Comparison of ENCODE assay signal across 8 mouse cellular contexts in genomic region chr12:12941661-12942363, GRCm38 (mm10). TPM values are rescaled to one million over a fixed set of nuclear protein-coding genes. Genes with fewer than 3 reads are reported as not detected.
A peak's percentile ranks its signal among the peaks of the same experiment; 100 is the strongest.
DNase-seq lines count a peak whose midpoint lies in the region; ATAC-seq and TF ChIP-seq lines count a peak whose summit lies in the region.

TSS of gene Mycn (minus strand) at chr12:12941914.

- H3K4me2 ChIP-seq in heart, embryonic 14.5 days (ENCODE audit: low read length): peak within 1 kb of the TSS; percentile 94
- H3K4me2 ChIP-seq in liver, embryonic 14.5 days (ENCODE audit: low read depth): peak within 1 kb of the TSS; percentile 76
- H3K4me2 ChIP-seq in neural tube, embryonic 14.5 days (ENCODE audit: low read depth, low read length): peak within 1 kb of the TSS; percentile 77

- peaks cover 51% of the 10 kb centered on the region for H3K4me1 ChIP-seq in forebrain, embryonic 10.5 days
- H3K4me1 ChIP-seq in heart, embryonic 14.5 days (ENCODE audit: control insufficient read depth in 2 of 2, insufficient read depth in 2 of 2, low read length in 2 of 2): peaks cover 3 to 10% of the 10 kb centered on the region in 2 experiments; a peak in 1 of 4 replicates
- no peaks in the 10 kb centered on the region; a peak in 2 of 4 replicates for H3K4me1 ChIP-seq in liver, embryonic 14.5 days (replicated peaks; ENCODE audit: control insufficient read depth in 2 of 2, insufficient read depth in 2 of 2, low read length in 1 of 2)
- peaks cover 5% of the 10 kb centered on the region; the same call in 1 of the 2 replicates for H3K4me1 ChIP-seq in neural tube, embryonic 14.5 days (ENCODE audit: control insufficient read depth, insufficient read depth, low read length)

- H3K9ac ChIP-seq in heart, embryonic 14.5 days (ENCODE audit: low read length): peak within 1 kb of the TSS; percentile 95
- H3K9ac ChIP-seq in liver, embryonic 14.5 days (replicated peaks): peak within 1 kb of the TSS; percentile 40
- H3K9ac ChIP-seq in neural tube, embryonic 14.5 days (replicated peaks; ENCODE audit: low read depth, low read length): peak within 1 kb of the TSS; percentile 79

- peak; percentile 68 for DNase-seq in 416B (ENCODE audit: low read depth)
- DNase-seq in adrenal gland, postnatal 4 days (ENCODE audit: low spot score in 2 of 2): peak; percentile 46 to 67
- DNase-seq in forebrain, embryonic 10.5 days (ENCODE audit: extremely low spot score, low spot score): peak; percentile 92
- peak; percentile 90 for DNase-seq in kidney, postnatal 10 days
- DNase-seq in liver, embryonic 14.5 days (ENCODE audit: low read depth in 3 of 3, low spot score in 3 of 3): peak; percentile 39 to 57 (median 52)
- DNase-seq in thymus, postnatal 10 days (ENCODE audit: low spot score in 2 of 2): peak; percentile 62 to 63

- peaks cover 35% of the 10 kb centered on the region for H3K36me3 ChIP-seq in forebrain, embryonic 10.5 days (replicated peaks)
- H3K36me3 ChIP-seq in heart, embryonic 14.5 days (ENCODE audit: control insufficient read depth, insufficient read depth, low read length): peaks cover 20% of the 10 kb centered on the region
- H3K36me3 ChIP-seq in liver, embryonic 14.5 days (replicated peaks; ENCODE audit: control insufficient read depth, insufficient read depth, low read depth): no peaks in the 10 kb centered on the region
- H3K36me3 ChIP-seq in neural tube, embryonic 14.5 days (ENCODE audit: control insufficient read depth, insufficient read depth, low read length): peaks cover 7% of the 10 kb centered on the region; the same call in 1 of the 2 replicates

- H3K27ac ChIP-seq in forebrain, embryonic 10.5 days: peak within 1 kb of the TSS; percentile 98
- H3K27ac ChIP-seq in heart, embryonic 14.5 days (replicated peaks in 1 of 2; ENCODE audit: control insufficient read depth in 1 of 2, insufficient read depth in 1 of 2, low read depth in 2 of 2, low read length in 2 of 2): peak within 1 kb of the TSS; percentile 70 to 89
- no peak within 1 kb of the TSS for H3K27ac ChIP-seq in liver, embryonic 14.5 days
- peak within 1 kb of the TSS; percentile 96 for H3K27ac ChIP-seq in neural tube, embryonic 14.5 days (ENCODE audit: low read depth, low read length)

- under 1% methylated on average over 38 of the region's 38 CpGs for WGBS in forebrain, embryonic 10.5 days
- WGBS in heart, embryonic 14.5 days: under 1% methylated on average over 37 of the region's 38 CpGs
- under 1% methylated on average over 38 of the region's 38 CpGs for WGBS in liver, embryonic 14.5 days (ENCODE audit: insufficient replicate concordance)
- under 1% methylated on average over 38 of the region's 38 CpGs for WGBS in neural tube, embryonic 14.5 days

- TF ChIP-seq EP300 in liver, embryonic 14.5 days (IDR thresholded peaks at IDR 0.05; ENCODE audit: low read depth): no peak

- H3K27me3 ChIP-seq in forebrain, embryonic 10.5 days (ENCODE audit: poor library complexity, severe bottlenecking): peaks cover 28% of the 10 kb centered on the region
- no peaks in the 10 kb centered on the region for H3K27me3 ChIP-seq in heart, embryonic 14.5 days (ENCODE audit: control insufficient read depth, insufficient read depth, low read length)
- H3K27me3 ChIP-seq in liver, embryonic 14.5 days (ENCODE audit: control insufficient read depth, insufficient read depth, low read length): peaks cover 62% of the 10 kb centered on the region
- no peaks in the 10 kb centered on the region for H3K27me3 ChIP-seq in neural tube, embryonic 14.5 days (ENCODE audit: control insufficient read depth, insufficient read depth, low read length)

- peak within 1 kb of the TSS; percentile 82 for H3K4me3 ChIP-seq in forebrain, embryonic 10.5 days
- peak within 1 kb of the TSS; percentile 86 to 87 for H3K4me3 ChIP-seq in heart, embryonic 14.5 days (ENCODE audit: control insufficient read depth in 1 of 2, insufficient read depth in 1 of 2, low read depth in 1 of 2, low read length in 2 of 2)
- H3K4me3 ChIP-seq in liver, embryonic 14.5 days (ENCODE audit: insufficient read depth in 1 of 2, low read depth in 2 of 2, low read length in 2 of 2): peak within 1 kb of the TSS; percentile 60 to 69
- peak within 1 kb of the TSS; percentile 66 for H3K4me3 ChIP-seq in neural tube, embryonic 14.5 days (ENCODE audit: low read depth, low read length)

- peak; percentile 67 for ATAC-seq in heart, embryonic 14.5 days (ENCODE audit: insufficient number of reproducible peaks, insufficient read depth, low FRiP score, low read depth)
- peak; percentile 64 for ATAC-seq in liver, embryonic 14.5 days (ENCODE audit: insufficient read depth)
- ATAC-seq in neural tube, embryonic 14.5 days (ENCODE audit: low read depth): peak; percentile 76

- H3K9me3 ChIP-seq in forebrain, embryonic 10.5 days: no peaks in the 10 kb centered on the region
- no peaks in the 10 kb centered on the region for H3K9me3 ChIP-seq in heart, embryonic 14.5 days (ENCODE audit: control insufficient read depth, low read length)
- H3K9me3 ChIP-seq in liver, embryonic 14.5 days (ENCODE audit: control insufficient read depth, low read length): no peaks in the 10 kb centered on the region
- H3K9me3 ChIP-seq in neural tube, embryonic 14.5 days (ENCODE audit: control insufficient read depth, low read length): no peaks in the 10 kb centered on the region

- no peak for TF ChIP-seq CTCF in liver, embryonic 14.5 days (IDR thresholded peaks at IDR 0.05; ENCODE audit: low read depth)

RNA-seq across cellular contexts. Expression of gene Mycn, which starts in this region (rescaled TPM):
- total RNA-seq in adrenal gland, postnatal 4 days (2021): 10 to 100 TPM; 12.7 to 21.9 TPM
- 136 and 164 TPM in 2 replicates for polyA plus RNA-seq in forebrain, embryonic 10.5 days (2016; fragmentation: Nextera tagmentation; extraction: Ambion mirVana)
- 36.1 and 38.2 TPM in 2 replicates for polyA plus RNA-seq in heart, embryonic 14.5 days (2014; fragmentation: Nextera tagmentation; extraction: Ambion mirVana)
- 2.4 and 2.9 TPM in 2 replicates for polyA plus RNA-seq in liver, embryonic 14.5 days (2012; rRNA removed)
- 3.9 and 4.4 TPM in 2 replicates for polyA plus RNA-seq in liver, embryonic 14.5 days (2014; fragmentation: Nextera tagmentation; extraction: Ambion mirVana)
- 38.6 and 48.1 TPM in 2 replicates for polyA plus RNA-seq in neural tube, embryonic 14.5 days (2014; fragmentation: Nextera tagmentation; extraction: Ambion mirVana)

Comparison
In these comparisons a context has a peak if more than half of its experiments do, and no peak if none do; other contexts are left out.
1. H3K9ac ChIP-seq: peak in every context shown above with its lines; median percentile 95 in heart, embryonic 14.5 days; 79 in neural tube, embryonic 14.5 days; 40 in liver, embryonic 14.5 days.